Mouse (Mus musculus) heart, embryonic 12.5 days (tissue): Measurements from ENCODE around the gene 1700029P11Rik. TPM values are rescaled to one million over a fixed set of nuclear protein-coding genes. Genes with fewer than 3 reads are reported as not detected.

Experiments used
- polyA plus RNA-seq: library from polyadenylated mRNA; unstranded; fragments of >200 nt; fragmentation: Nextera tagmentation; extraction: Ambion mirVana; gene quantifications from 2 replicates; pipeline ENCODE4 v1.2.1, GENCODE M21; 2016

Gene 1700029P11Rik
- polyA plus RNA-seq, 1 experiment from 2014 or later: not detected

Other genes with a start within 250 kb of the 1700029P11Rik start
- 27.4 and 30.8 TPM in 2 replicates for gene Zc3h7b, start 235.5 kb upstream of the 1700029P11Rik start, polyA plus RNA-seq
- 102 and 106 TPM in 2 replicates for gene Rangap1, start 235.0 kb upstream of the 1700029P11Rik start, polyA plus RNA-seq
- gene Tef, start 178.1 kb upstream of the 1700029P11Rik start, polyA plus RNA-seq: 26.0 and 27.8 TPM in 2 replicates
- gene Tob2, start 121.7 kb upstream of the 1700029P11Rik start, polyA plus RNA-seq: 14.6 and 14.7 TPM in 2 replicates
- gene Phf5a, start 108.6 kb upstream of the 1700029P11Rik start, polyA plus RNA-seq: 88.9 and 89.3 TPM in 2 replicates
- gene Aco2, start 108.2 kb upstream of the 1700029P11Rik start, polyA plus RNA-seq: 497 and 519 TPM in 2 replicates
- gene Polr3h, start 54.3 kb upstream of the 1700029P11Rik start, polyA plus RNA-seq: 106 and 121 TPM in 2 replicates
- gene Csdc2, start 43.8 kb upstream of the 1700029P11Rik start, polyA plus RNA-seq: 6.2 and 6.3 TPM in 2 replicates
- 17.7 and 19.6 TPM in 2 replicates for gene Pmm1, start 19.6 kb upstream of the 1700029P11Rik start, polyA plus RNA-seq
- 68.7 and 80.2 TPM in 2 replicates for gene Xrcc6, start 7.3 kb downstream of the 1700029P11Rik start, polyA plus RNA-seq
- 22.8 and 24.6 TPM in 2 replicates for gene Desi1, start 53.3 kb downstream of the 1700029P11Rik start, polyA plus RNA-seq
- 150 and 157 TPM in 2 replicates for gene Snu13, start 67.1 kb downstream of the 1700029P11Rik start, polyA plus RNA-seq
- gene 4930407I10Rik, start 78.6 kb downstream of the 1700029P11Rik start, polyA plus RNA-seq: not detected in 2 replicates
- gene Mei1, start 89.5 kb downstream of the 1700029P11Rik start, polyA plus RNA-seq: not detected in 2 replicates
- 8.7 and 11.1 TPM in 2 replicates for gene Ccdc134, start 147.4 kb downstream of the 1700029P11Rik start, polyA plus RNA-seq
- gene Srebf2, start 166.6 kb downstream of the 1700029P11Rik start, polyA plus RNA-seq: 110 and 118 TPM in 2 replicates
- 0.19 and 0.35 TPM in 2 replicates for gene Shisa8, start 232.3 kb downstream of the 1700029P11Rik start, polyA plus RNA-seq
- gene Tnfrsf13c, start 243.8 kb downstream of the 1700029P11Rik start, polyA plus RNA-seq: 0.09 TPM in 1 of 2 replicates, not detected in the other